Mouse (Mus musculus): ENCODE measurements at regions not wholly inside any gene's neighbourhood (a gene's known extent, or its start where the extent isn't known, plus 50 kb on each side); places are given as distances from the start of the nearest gene placed in this dataset.

GRCm38 (mm10) chr8:44812360-44812759 is 122.9 kb upstream of the Fat1 start:
- WGBS: 79% methylated on average over 4 of the region's 4 CpGs
- Histone ChIP-seq H3K9ac (no peak overlapping the region), H3K36me3 (ENCODE audit: poor library complexity, severe bottlenecking) (no peaks in the 10 kb centered on the region), H3K9me3 (replicated peaks) (no peaks in the 10 kb centered on the region), H3K4me3 (no peak overlapping the region), H3K4me1 (no peaks in the 10 kb centered on the region), H3K27me3 (no peaks in the 10 kb centered on the region), H3K4me2 (no peak overlapping the region), H3K27ac (no peak overlapping the region)
- no peak for ATAC-seq

GRCm38 (mm10) chr8:44817532-44818157 is 117.6 kb upstream of the Fat1 start:
- Histone ChIP-seq H3K9ac (no peak overlapping the region), H3K9me3 (replicated peaks) (no peaks in the 10 kb centered on the region), H3K27me3 (no peaks in the 10 kb centered on the region), H3K4me1 (no peaks in the 10 kb centered on the region), H3K27ac (no peak overlapping the region), H3K4me2 (no peak overlapping the region), H3K4me3 (no peak overlapping the region), H3K36me3 (ENCODE audit: poor library complexity, severe bottlenecking) (no peaks in the 10 kb centered on the region)
- 89% methylated on average over 13 of the region's 13 CpGs for WGBS
- ATAC-seq: no peak

- ATAC-seq: no peak
- no peak overlapping the region for H3K9ac ChIP-seq
- 91% methylated on average over 3 of the region's 3 CpGs for WGBS
- H3K36me3 ChIP-seq (ENCODE audit: poor library complexity, severe bottlenecking): no peaks in the 10 kb centered on the region
- H3K27me3 ChIP-seq: no peaks in the 10 kb centered on the region
- H3K4me3 ChIP-seq: no peak overlapping the region
- no peaks in the 10 kb centered on the region for H3K4me1 ChIP-seq
- no peak overlapping the region for H3K4me2 ChIP-seq
- peaks cover 11% of the 10 kb centered on the region; the same call in 1 of the 2 replicates for H3K9me3 ChIP-seq (replicated peaks)
- H3K27ac ChIP-seq: no peak overlapping the region
Observed at GRCm38 (mm10) chr8:44819270-44819669, 116.0 kb upstream of the Fat1 start.

GRCm38 (mm10) chr8:44819691-44820090 is 115.6 kb upstream of the Fat1 start:
- Histone ChIP-seq H3K9ac (no peak overlapping the region), H3K36me3 (ENCODE audit: poor library complexity, severe bottlenecking) (no peaks in the 10 kb centered on the region), H3K9me3 (replicated peaks) (peaks cover 11% of the 10 kb centered on the region; the same call in 1 of the 2 replicates), H3K4me1 (no peaks in the 10 kb centered on the region), H3K4me3 (no peak overlapping the region), H3K27me3 (no peaks in the 10 kb centered on the region), H3K4me2 (no peak overlapping the region), H3K27ac (no peak overlapping the region)
- WGBS: 86% methylated on average over 7 of the region's 7 CpGs
- no peak for ATAC-seq

- ATAC-seq: no peak
- peaks cover 9% of the 10 kb centered on the region for H3K4me1 ChIP-seq
- H3K9me3 ChIP-seq (replicated peaks): peaks cover 11% of the 10 kb centered on the region; the same call in 1 of the 2 replicates
- no peaks in the 10 kb centered on the region for H3K27me3 ChIP-seq
- H3K27ac ChIP-seq: no peak overlapping the region
- H3K4me2 ChIP-seq: no peak overlapping the region
- no peak overlapping the region for H3K4me3 ChIP-seq
- no peaks in the 10 kb centered on the region for H3K36me3 ChIP-seq (ENCODE audit: poor library complexity, severe bottlenecking)
- no peak overlapping the region for H3K9ac ChIP-seq
- 91% methylated on average over 6 of the region's 6 CpGs for WGBS
Observed at GRCm38 (mm10) chr8:44825183-44825757, 110.0 kb upstream of the Fat1 start.

- ATAC-seq: peak; percentile 77
- H3K4me1 ChIP-seq: peaks cover 9% of the 10 kb centered on the region
- no peak overlapping the region for H3K9ac ChIP-seq
- 13% methylated on average over 13 of the region's 13 CpGs for WGBS
- H3K9me3 ChIP-seq (replicated peaks): peaks cover 11% of the 10 kb centered on the region; the same call in 1 of the 2 replicates
- H3K36me3 ChIP-seq (ENCODE audit: poor library complexity, severe bottlenecking): no peaks in the 10 kb centered on the region
- no peak overlapping the region for H3K27ac ChIP-seq
- 0 out of 2 replicates have a peak overlapping the region, but pooled peaks have one; percentile 0 for H3K4me3 ChIP-seq
- peak overlapping the region; percentile 41 for H3K4me2 ChIP-seq
- no peaks in the 10 kb centered on the region for H3K27me3 ChIP-seq
Observed at GRCm38 (mm10) chr8:44826936-44827335, 108.3 kb upstream of the Fat1 start.

- H3K4me1 ChIP-seq: peaks cover 9% of the 10 kb centered on the region
- ATAC-seq: no peak
- no peak overlapping the region for H3K9ac ChIP-seq
- no peak overlapping the region for H3K4me3 ChIP-seq
- H3K27me3 ChIP-seq: no peaks in the 10 kb centered on the region
- H3K36me3 ChIP-seq (ENCODE audit: poor library complexity, severe bottlenecking): no peaks in the 10 kb centered on the region
- H3K4me2 ChIP-seq: no peak overlapping the region
- WGBS: 86% methylated on average over 3 of the region's 3 CpGs
- no peak overlapping the region for H3K27ac ChIP-seq
- peaks cover 10% of the 10 kb centered on the region; the same call in 1 of the 2 replicates for H3K9me3 ChIP-seq (replicated peaks)
Observed at GRCm38 (mm10) chr8:44828026-44828425, 107.2 kb upstream of the Fat1 start.

- Histone ChIP-seq H3K4me2 (no peak overlapping the region), H3K36me3 (ENCODE audit: poor library complexity, severe bottlenecking) (no peaks in the 10 kb centered on the region), H3K4me3 (no peak overlapping the region), H3K27me3 (no peaks in the 10 kb centered on the region), H3K9me3 (replicated peaks) (no peaks in the 10 kb centered on the region), H3K4me1 (peaks cover 12% of the 10 kb centered on the region), H3K27ac (no peak overlapping the region), H3K9ac (no peak overlapping the region)
- 72% methylated on average over 8 of the region's 8 CpGs for WGBS
- ATAC-seq: no peak
Observed at GRCm38 (mm10) chr8:44838431-44838830, 96.8 kb upstream of the Fat1 start.

- Histone ChIP-seq H3K36me3 (ENCODE audit: poor library complexity, severe bottlenecking) (no peaks in the 10 kb centered on the region), H3K9ac (no peak overlapping the region), H3K4me2 (no peak overlapping the region), H3K4me1 (peaks cover 12% of the 10 kb centered on the region), H3K4me3 (no peak overlapping the region), H3K9me3 (replicated peaks) (peaks cover 2% of the 10 kb centered on the region; the same call in 1 of the 2 replicates), H3K27ac (no peak overlapping the region), H3K27me3 (no peaks in the 10 kb centered on the region)
- peak; percentile 81; the same call in 1 of the 2 replicates for ATAC-seq
- 51% methylated on average over 13 of the region's 13 CpGs for WGBS
Observed at GRCm38 (mm10) chr8:44839504-44840209, 95.6 kb upstream of the Fat1 start.

- no peak for ATAC-seq
- no peaks in the 10 kb centered on the region for H3K27me3 ChIP-seq
- peaks cover 5% of the 10 kb centered on the region; the same call in 1 of the 2 replicates for H3K9me3 ChIP-seq (replicated peaks)
- H3K27ac ChIP-seq: no peak overlapping the region
- H3K4me2 ChIP-seq: no peak overlapping the region
- no peak overlapping the region for H3K4me3 ChIP-seq
- no peak overlapping the region for H3K9ac ChIP-seq
- no peaks in the 10 kb centered on the region for H3K36me3 ChIP-seq (ENCODE audit: poor library complexity, severe bottlenecking)
- WGBS: 7% methylated on average over 3 of the region's 3 CpGs
- peaks cover 12% of the 10 kb centered on the region for H3K4me1 ChIP-seq
Observed at GRCm38 (mm10) chr8:44840646-44841045, 94.6 kb upstream of the Fat1 start.

GRCm38 (mm10) chr8:44844362-44844761 is 90.9 kb upstream of the Fat1 start:
- H3K9ac ChIP-seq: no peak overlapping the region
- H3K4me3 ChIP-seq: no peak overlapping the region
- H3K27ac ChIP-seq: no peak overlapping the region
- 95% methylated on average over 1 of the region's 1 CpGs for WGBS
- H3K4me1 ChIP-seq: peaks cover 16% of the 10 kb centered on the region
- H3K27me3 ChIP-seq: no peaks in the 10 kb centered on the region
- peaks cover 5% of the 10 kb centered on the region; the same call in 1 of the 2 replicates for H3K9me3 ChIP-seq (replicated peaks)
- no peak overlapping the region for H3K4me2 ChIP-seq
- ATAC-seq: no peak
- no peaks in the 10 kb centered on the region for H3K36me3 ChIP-seq (ENCODE audit: poor library complexity, severe bottlenecking)

GRCm38 (mm10) chr8:44852223-44852622 is 83.0 kb upstream of the Fat1 start:
- WGBS: 84% methylated on average over 4 of the region's 4 CpGs
- H3K9me3 ChIP-seq (replicated peaks): no peaks in the 10 kb centered on the region
- no peak for ATAC-seq
- no peak overlapping the region for H3K4me2 ChIP-seq
- no peak overlapping the region for H3K9ac ChIP-seq
- no peaks in the 10 kb centered on the region for H3K36me3 ChIP-seq (ENCODE audit: poor library complexity, severe bottlenecking)
- 0 out of 2 replicates have a peak, but pooled peaks cover 4% of the 10 kb centered on the region for H3K4me1 ChIP-seq
- H3K27ac ChIP-seq: no peak overlapping the region
- no peaks in the 10 kb centered on the region for H3K27me3 ChIP-seq
- H3K4me3 ChIP-seq: no peak overlapping the region
